Mouse (Mus musculus) MEL (cell line): ENCODE data around the gene Mbd3. TPM values are rescaled to one million over a fixed set of nuclear protein-coding genes. Genes with fewer than 3 reads are reported as not detected.
A peak's percentile ranks its signal among the peaks of the same experiment; 100 is the strongest.

Experiments used
- DNase-seq: peaks from one replicate; pipeline ENCODE4 v3.0.0; 2011; ENCODE audit warnings: low read depth, low spot score
- H3K27ac ChIP-seq: 2 replicates; pipeline ENCODE4 v1.5.1; 2012; ENCODE audit warnings: low read depth, mild to moderate bottlenecking, control low read depth, low read length, moderate library complexity; ENCODE audit not compliant: control insufficient read depth
- H3K27me3 ChIP-seq, 2 experiments: fragments of 150-350 bp in 1 of 2; sonication (generic) in 1 of 2; 2 replicates each; pipeline ENCODE4 v1.6.1; 2012; ENCODE audit warnings: low read length in 2 of 2, mild to moderate bottlenecking in 2 of 2, improper control_type of control experiment in 1 of 2, moderate library complexity in 1 of 2; ENCODE audit not compliant: insufficient read depth in 2 of 2, control insufficient read depth in 1 of 2
- H3K36me3 ChIP-seq, 2 experiments: 2 replicates each; pipeline ENCODE4 v1.6.1; 2012 to 2014; ENCODE audit warnings: low read length in 2 of 2, improper control_type of control experiment in 1 of 2, inconsistent platforms in 1 of 2, mild to moderate bottlenecking in 1 of 2; ENCODE audit not compliant: insufficient read depth in 2 of 2, control insufficient read depth in 1 of 2
- H3K4me1 ChIP-seq, 2 experiments: fragments of 150-350 bp in 1 of 2; sonication (generic) in 1 of 2; 2 replicates each; pipeline ENCODE4 v1.6.1; 2012; ENCODE audit warnings: low read length in 2 of 2, improper control_type of control experiment in 1 of 2, mild to moderate bottlenecking in 1 of 2; ENCODE audit not compliant: insufficient read depth in 2 of 2, control insufficient read depth in 1 of 2
- H3K4me3 ChIP-seq, 2 experiments: fragments of 150-350 bp in 1 of 2; sonication (generic) in 1 of 2; 2 replicates each; pipeline ENCODE4 v1.5.1; 2012; ENCODE audit warnings: low read depth in 2 of 2, low read length in 2 of 2, mild to moderate bottlenecking in 2 of 2, moderate library complexity in 2 of 2, control low read depth in 1 of 2, improper control_type of control experiment in 1 of 2; ENCODE audit not compliant: control insufficient read depth in 1 of 2, insufficient read depth in 1 of 2
- H3K79me2 ChIP-seq: 2 replicates; pipeline ENCODE4 v1.6.1; 2012; ENCODE audit warnings: mild to moderate bottlenecking, low read length, moderate library complexity; ENCODE audit not compliant: control insufficient read depth, poor library complexity, insufficient read depth
- H3K9ac ChIP-seq: 2 replicates; pipeline ENCODE4 v1.6.1; 2012; ENCODE audit warnings: low read depth, mild to moderate bottlenecking, control low read depth, low read length, moderate library complexity; ENCODE audit not compliant: control insufficient read depth, poor library complexity, severe bottlenecking
- H3K9me3 ChIP-seq: fragments of 150-350 bp; sonication (generic); replicated peaks from 2 replicates; pipeline ENCODE4 v1.6.1; 2012; ENCODE audit warnings: mild to moderate bottlenecking, low read length, improper control_type of control experiment, moderate library complexity; ENCODE audit not compliant: insufficient read depth
- EP300 ChIP-seq, 2 experiments: IDR thresholded peaks; 2 replicates each; pipeline ENCODE4 v1.6.1; 2011; ENCODE audit warnings: improper control_type of control experiment in 2 of 2, low read length in 2 of 2, low read depth in 1 of 2, mild to moderate bottlenecking in 1 of 2
- ETS1 ChIP-seq: IDR thresholded peaks from 2 replicates; pipeline ENCODE4 v1.6.1; 2012; ENCODE audit warnings: low read depth, mild to moderate bottlenecking, inconsistent platforms, low read length, improper control_type of control experiment, moderate library complexity
- GATA1 ChIP-seq: IDR thresholded peaks from 2 replicates; pipeline ENCODE4 v1.6.1; 2011; ENCODE audit warnings: low read depth, low read length, improper control_type of control experiment
- HCFC1 ChIP-seq: IDR thresholded peaks from 2 replicates; pipeline ENCODE4 v1.6.1; 2012; ENCODE audit warnings: low read depth, mild to moderate bottlenecking, inconsistent platforms, low read length, improper control_type of control experiment, moderate library complexity
- KAT2A ChIP-seq: conservative IDR thresholded peaks from 2 replicates; pipeline ENCODE4 v1.6.1; 2012; ENCODE audit warnings: low read depth, low read length, improper control_type of control experiment, inconsistent platforms
- MAFK ChIP-seq: IDR thresholded peaks from 2 replicates; pipeline ENCODE4 v1.6.1; 2011; ENCODE audit warnings: low read depth, mild to moderate bottlenecking, low read length, improper control_type of control experiment, borderline replicate concordance
- MYB ChIP-seq: IDR thresholded peaks from 2 replicates; pipeline ENCODE4 v1.6.1; 2011; ENCODE audit warnings: mild to moderate bottlenecking, low read depth, low read length, improper control_type of control experiment
- POLR2A ChIP-seq, 2 experiments: IDR thresholded peaks; 2 replicates each; pipeline ENCODE4 v1.6.1; 2011 to 2012; ENCODE audit warnings: low read length in 2 of 2, mild to moderate bottlenecking in 2 of 2, control low read depth in 1 of 2, improper control_type of control experiment in 1 of 2, low read depth in 1 of 2, moderate library complexity in 1 of 2; ENCODE audit not compliant: control insufficient read depth in 1 of 2, insufficient read depth in 1 of 2, poor library complexity in 1 of 2
- SMC3 ChIP-seq: IDR thresholded peaks from 2 replicates; pipeline ENCODE4 v1.6.1; 2011; ENCODE audit warnings: low read depth, low read length, improper control_type of control experiment
- TAL1 ChIP-seq: IDR thresholded peaks from 2 replicates; pipeline ENCODE4 v1.6.1; 2012; ENCODE audit warnings: mild to moderate bottlenecking, inconsistent platforms, low read length, moderate library complexity, mixed read lengths
- UBTF ChIP-seq: IDR thresholded peaks from 2 replicates; pipeline ENCODE4 v1.6.1; 2012; ENCODE audit warnings: low read depth, mild to moderate bottlenecking, inconsistent platforms, low read length, improper control_type of control experiment, moderate library complexity, borderline replicate concordance; ENCODE audit not compliant: insufficient read depth
- USF1 ChIP-seq: IDR thresholded peaks from 2 replicates; pipeline ENCODE4 v1.6.1; 2014; ENCODE audit warnings: low read depth, mild to moderate bottlenecking, inconsistent platforms, low read length, improper control_type of control experiment, moderate library complexity
- USF2 ChIP-seq, 2 experiments: IDR thresholded peaks; 2 replicates each; pipeline ENCODE4 v1.6.1; 2011 to 2012; ENCODE audit warnings: improper control_type of control experiment in 2 of 2, low read length in 2 of 2, borderline replicate concordance in 1 of 2, inconsistent platforms in 1 of 2, low read depth in 1 of 2, mild to moderate bottlenecking in 1 of 2; ENCODE audit not compliant: insufficient read depth in 1 of 2
- ZMIZ1 ChIP-seq: IDR thresholded peaks from 2 replicates; pipeline ENCODE4 v1.6.1; 2012; ENCODE audit warnings: low read depth, mild to moderate bottlenecking, inconsistent platforms, low read length, improper control_type of control experiment, moderate library complexity
- polyA plus RNA-seq, 2 experiments: library from polyadenylated mRNA; stranded (reverse) in 1 of 2; unstranded in 1 of 2; fragments of >175 nt in 1 of 2; fragments of >200 nt in 1 of 2; gene quantifications; 2 replicates each; pipeline versions ENCODE4 v1.2.1 to v1.2.4; 2012; ENCODE audit warnings: low replicate concordance in 2 of 2, low read depth in 1 of 2; ENCODE audit not compliant: insufficient read length in 2 of 2, insufficient read depth in 1 of 2, missing spikeins in 1 of 2
- total RNA-seq: library from RNA; depleted of rRNA; stranded (reverse); fragments of 300-350 nt; gene quantifications from 2 replicates; pipeline ENCODE4 v1.2.3, GENCODE M21; 2012

Mbd3 gene
- total and polyA plus RNA-seq, 3 experiments: 81.4 to 289 TPM; not detected in 1

DNA sequence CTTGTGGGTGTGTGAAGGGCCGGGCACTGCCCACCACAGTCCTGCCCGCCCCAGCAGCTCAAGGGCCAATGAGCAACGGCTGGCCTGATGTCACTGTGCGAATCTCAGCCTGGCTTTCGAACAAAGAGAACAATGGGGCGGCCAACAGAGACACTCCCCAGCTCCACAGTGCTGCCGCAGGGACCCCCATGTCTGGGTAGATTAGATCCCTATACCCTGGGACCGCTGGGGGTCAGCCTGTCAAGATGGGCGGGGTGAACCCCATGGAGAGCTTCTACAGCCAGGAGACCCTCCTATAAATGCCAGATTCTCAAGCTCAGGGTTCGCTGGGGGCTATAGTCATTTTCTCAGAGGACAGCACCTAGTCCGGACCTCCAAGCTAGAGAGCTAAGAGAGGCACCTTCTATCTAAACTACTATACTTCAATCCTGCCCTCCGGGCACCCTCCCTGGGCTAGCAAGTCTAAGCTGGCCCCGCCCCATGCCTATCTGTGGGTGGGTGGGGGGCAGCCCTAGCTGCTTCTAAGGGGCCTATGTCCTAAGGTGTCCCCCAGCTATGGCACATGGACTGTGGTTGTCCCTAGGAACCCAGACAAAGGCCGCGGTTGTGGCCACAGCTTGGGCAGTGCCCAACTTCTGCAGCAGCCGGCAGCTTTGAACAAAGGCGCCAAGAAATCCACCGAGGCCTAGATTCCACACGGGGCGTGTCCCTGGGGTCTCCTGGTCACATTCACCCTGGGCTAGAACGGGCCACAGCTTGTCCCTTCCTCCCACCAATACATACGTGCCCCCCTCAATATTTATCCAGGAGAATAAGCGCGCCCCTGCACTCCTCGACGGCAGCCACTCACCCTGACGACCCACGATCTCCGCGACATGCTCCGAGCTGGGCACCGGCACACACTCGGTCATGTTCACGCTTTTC is 13.3 kb downstream of the Mbd3 start:
- H3K36me3 ChIP-seq: peaks cover 0 to 22% of the 10 kb centered on the region in 2 experiments; a peak in 2 of 4 replicates
- peak overlapping the region; percentile 62 for H3K9ac ChIP-seq
- no peak for TF ChIP-seq HCFC1
- peaks cover 17% of the 10 kb centered on the region for H3K79me2 ChIP-seq
- peak overlapping the region; percentile 34 to 69 for H3K4me3 ChIP-seq
- H3K27me3 ChIP-seq: no peaks in the 10 kb centered on the region
- H3K4me1 ChIP-seq: peaks cover 9 to 39% of the 10 kb centered on the region in 2 experiments
- no peak overlapping the region for H3K27ac ChIP-seq
- DNase-seq: no peak
- H3K9me3 ChIP-seq: no peaks in the 10 kb centered on the region

DNA sequence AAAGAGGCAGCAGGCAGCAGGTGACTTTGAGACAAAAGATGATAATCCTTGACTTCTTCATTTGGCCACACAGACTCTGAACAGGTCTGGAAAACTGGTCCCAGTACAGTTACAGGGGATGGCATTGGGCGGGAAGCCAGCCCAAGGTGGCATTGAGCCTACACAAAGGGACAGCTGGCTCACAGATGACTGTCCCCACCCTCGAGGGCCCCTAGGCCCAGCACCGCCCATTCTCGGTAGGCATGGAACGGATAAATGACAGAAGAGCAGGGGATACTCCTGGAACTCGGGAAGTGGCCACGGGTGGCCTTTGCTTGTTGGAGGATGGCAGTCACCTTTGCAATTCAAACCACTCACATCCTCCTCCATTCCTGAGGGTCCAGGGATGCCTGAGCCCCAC is 14.0 kb downstream of the Mbd3 start:
- Histone ChIP-seq H3K79me2 (peaks cover 17% of the 10 kb centered on the region), H3K36me3 (peaks cover 0 to 22% of the 10 kb centered on the region in 2 experiments; a peak in 2 of 4 replicates), H3K4me3 (no peak overlapping the region), H3K9me3 (no peaks in the 10 kb centered on the region), H3K9ac (no peak overlapping the region), H3K27ac (no peak overlapping the region), H3K4me1 (peaks cover 9 to 39% of the 10 kb centered on the region in 2 experiments), H3K27me3 (no peaks in the 10 kb centered on the region)
- peak; percentile 36 for DNase-seq
- no peak for TF ChIP-seq USF1
- TF ChIP-seq GATA1: no peak
- no peak for TF ChIP-seq USF2 (IDR thresholded peaks at IDR 0.05; ENCODE audit: borderline replicate concordance in 1 of 2, insufficient read depth in 1 of 2, low read depth in 1 of 2, low read length in 2 of 2)

DNA sequence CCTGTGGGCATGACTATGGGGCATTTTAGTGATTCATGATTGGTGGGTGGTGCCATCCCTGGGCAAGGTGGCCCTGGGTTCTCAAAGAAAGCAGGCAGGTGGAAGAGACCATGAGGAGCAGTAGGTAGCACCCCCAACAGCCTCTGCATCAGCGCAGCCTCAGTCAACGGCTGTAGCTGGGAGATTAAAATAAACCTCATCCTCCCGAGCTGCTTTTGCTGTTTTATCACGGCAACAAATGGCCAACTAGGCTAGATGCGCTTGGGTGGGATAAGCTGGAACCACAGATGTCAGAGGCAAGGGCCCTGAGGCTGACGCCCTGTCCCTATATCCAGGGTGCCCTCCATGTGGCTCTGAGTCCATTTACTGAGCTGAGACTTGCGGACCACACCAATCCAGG is 14.6 kb downstream of the Mbd3 start:
- H3K27me3 ChIP-seq: no peaks in the 10 kb centered on the region
- peaks cover 9 to 39% of the 10 kb centered on the region in 2 experiments for H3K4me1 ChIP-seq
- DNase-seq: peak; percentile 43
- H3K9me3 ChIP-seq: no peaks in the 10 kb centered on the region
- H3K4me3 ChIP-seq: no peak overlapping the region
- no peak for TF ChIP-seq ZMIZ1
- no peak for TF ChIP-seq MAFK
- no peak for TF ChIP-seq ETS1
- TF ChIP-seq UBTF: no peak
- TF ChIP-seq GATA1: 0 out of 2 replicates have a peak, but pooled peaks have one; percentile 27
- no peak for TF ChIP-seq MYB
- no peak for TF ChIP-seq SMC3
- TF ChIP-seq POLR2A (IDR thresholded peaks at IDR 0.05; ENCODE audit: control insufficient read depth in 1 of 2, insufficient read depth in 1 of 2, low read depth in 1 of 2, low read length in 2 of 2, poor library complexity in 1 of 2): no peak
- TF ChIP-seq TAL1: peak; percentile 62
- peak in 1 of 2 experiments; percentile 42; a peak in 2 of 4 replicates for TF ChIP-seq EP300 (IDR thresholded peaks at IDR 0.05; ENCODE audit: low read depth in 1 of 2, low read length in 2 of 2)
- no peak for TF ChIP-seq KAT2A
- H3K9ac ChIP-seq: no peak overlapping the region
- H3K27ac ChIP-seq: no peak overlapping the region
- peaks cover 17% of the 10 kb centered on the region for H3K79me2 ChIP-seq
- H3K36me3 ChIP-seq: peaks cover 0 to 22% of the 10 kb centered on the region in 2 experiments; a peak in 2 of 4 replicates
